Comparison of ENCODE assay signal across 7 mouse cellular contexts in the genomic region with DNA sequence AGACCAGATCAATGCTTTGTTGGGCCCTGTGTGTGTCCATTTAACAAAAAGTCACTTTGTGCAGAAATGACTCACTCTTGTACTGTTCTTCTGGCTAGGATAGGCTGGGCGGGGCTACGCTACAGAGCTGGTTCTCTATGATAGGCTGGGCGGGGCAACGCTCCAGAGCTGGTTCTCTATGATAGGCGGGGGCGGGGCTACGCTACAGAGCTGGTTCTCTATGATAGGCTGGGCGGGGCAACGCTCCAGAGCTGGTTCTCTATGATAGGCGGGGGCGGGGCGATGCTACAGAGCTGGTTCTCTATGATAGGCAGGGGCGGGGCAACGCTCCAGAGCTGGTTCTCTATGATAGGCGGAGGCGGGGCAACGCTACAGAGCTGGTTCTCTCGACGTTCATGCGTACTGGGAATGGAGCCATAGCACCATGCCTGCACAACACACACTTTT.
DNase-seq lines count a peak whose midpoint lies in the region; ATAC-seq and TF ChIP-seq lines count a peak whose summit lies in the region.
"Not testable (repeated sequence)": the region's sequence is repeated elsewhere in the genome, so short reads cannot be mapped to it uniquely, and the experiment has no call there.

No protein-coding gene starts in this region.

- not testable (repeated sequence) for H3K4me3 ChIP-seq in liver, adult 2 months (ENCODE audit: insufficient read depth, low read depth, low read length); midbrain, embryonic 12.5 days

- WGBS in liver, adult 2 months, result 36% methylated on average over 19 of the region's 20 CpGs
- 36% methylated on average over 20 of the region's 20 CpGs for WGBS in midbrain, embryonic 12.5 days

- peak; percentile 98 for DNase-seq in ZHBTc4 (ENCODE audit: low read depth, low spot score)
- DNase-seq in embryo, embryonic 10.5 days (ENCODE audit: low spot score), result peak; percentile 82
- peak; percentile 75 for DNase-seq in induced T-regulatory cell, adult 2 months (ENCODE audit: low read depth)
- peak; percentile 64 for DNase-seq in liver, adult 2 months (ENCODE audit: extremely low read depth, low read depth, low spot score)
- peak; percentile 77 for DNase-seq in retina, postnatal 1 day

- H3K79me2 ChIP-seq in liver, adult 2 months (ENCODE audit: control insufficient read depth, insufficient read depth, low read length), result not testable (repeated sequence)

- not testable (repeated sequence) for TF ChIP-seq POLR2A in liver, adult 2 months (IDR thresholded peaks at IDR 0.05; ENCODE audit: extremely low read depth, insufficient read depth, low read length)

- not testable (repeated sequence) for H3K9me3 ChIP-seq in midbrain, embryonic 12.5 days

- not testable (repeated sequence) for H3K4me2 ChIP-seq in midbrain, embryonic 12.5 days (replicated peaks)

- not testable (repeated sequence) for H3K4me1 ChIP-seq in liver, adult 2 months (ENCODE audit: control insufficient read depth, insufficient read depth, low read length); midbrain, embryonic 12.5 days

- not testable (repeated sequence) for H3K27ac ChIP-seq in liver, adult 2 months (replicated peaks; ENCODE audit: insufficient read depth, low read depth, low read length); midbrain, embryonic 12.5 days (replicated peaks)

- TF ChIP-seq CTCF in liver, adult 2 months (IDR thresholded peaks at IDR 0.05; ENCODE audit: low read depth, low read length), result not testable (repeated sequence)

- H3K9ac ChIP-seq in liver, adult 2 months (ENCODE audit: low read depth, low read length); midbrain, embryonic 12.5 days (replicated peaks): not testable (repeated sequence)

- H3K36me3 ChIP-seq in liver, adult 2 months (ENCODE audit: control insufficient read depth, insufficient read depth, low read length); midbrain, embryonic 12.5 days: not testable (repeated sequence)

- H3K27me3 ChIP-seq in liver, adult 2 months (ENCODE audit: control insufficient read depth, insufficient read depth, low read length), result not testable (repeated sequence)
- H3K27me3 ChIP-seq in midbrain, embryonic 12.5 days, result peaks cover 12% of the 10 kb centered on the region; the same call in 1 of the 2 replicates

- peak; percentile 66 for ATAC-seq in frontal cortex, adult (ENCODE audit: low TSS enrichment)
- ATAC-seq in midbrain, embryonic 12.5 days (ENCODE audit: low FRiP score, low read depth), result peak; percentile 64
